Mouse (Mus musculus) c-Kit-positive CD71-negative TER-119-negative erythroid progenitor cells, embryonic 14.5 days (primary cell): ENCODE measurements around the gene Foxs1.
A peak's percentile ranks its signal among the peaks of the same experiment; 100 is the strongest.

Experiments
- DNase-seq: peaks from one replicate; pipeline ENCODE4 v3.0.0-alpha.2; 2013; ENCODE audit warnings: low read depth

Foxs1 gene

DNA sequence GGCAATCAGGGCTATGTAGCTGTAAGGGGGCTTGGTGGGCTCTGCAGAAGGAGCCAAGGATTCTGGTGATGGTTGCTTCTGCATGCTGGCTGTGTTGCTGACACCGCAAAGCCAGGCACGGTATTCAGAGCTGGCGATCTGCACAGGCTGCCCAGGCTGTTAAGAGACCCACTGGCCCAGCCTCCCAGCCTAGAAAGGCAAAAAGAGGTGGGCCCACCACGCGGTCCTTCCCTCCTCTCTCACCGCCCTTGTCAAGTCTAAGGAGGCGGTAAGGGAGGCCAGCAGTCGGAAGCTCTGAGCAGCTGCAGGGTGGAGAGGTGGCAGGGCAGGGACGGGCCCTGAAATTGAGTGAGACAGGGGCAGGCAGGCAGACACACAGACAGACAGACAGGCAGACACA, at the start of gene Foxs1:
TSS of gene Foxs1 (minus strand) at position 161 of the 400 bp plus-strand sequence.
- DNase-seq: no peak

DNA sequence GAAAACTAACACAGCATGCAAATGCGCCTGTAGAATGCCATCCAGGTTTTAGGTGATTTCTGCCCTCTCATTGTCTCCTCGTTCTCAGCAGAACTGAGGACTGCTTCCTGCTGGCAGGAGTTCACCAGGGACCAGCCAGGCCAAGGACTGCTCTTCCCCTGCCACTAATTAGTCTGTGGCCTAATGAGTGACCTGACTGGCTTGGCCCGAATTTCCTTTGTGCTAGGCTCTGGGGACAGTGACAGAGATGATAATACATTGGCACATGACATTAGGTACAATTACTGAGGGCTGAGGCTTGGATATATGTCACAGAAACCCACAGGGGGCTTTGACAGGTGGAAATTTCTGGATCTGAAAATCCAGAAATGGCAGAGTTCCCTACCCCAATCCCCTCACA, 44.0 kb upstream of the Foxs1 start:
- no peak for DNase-seq

DNA sequence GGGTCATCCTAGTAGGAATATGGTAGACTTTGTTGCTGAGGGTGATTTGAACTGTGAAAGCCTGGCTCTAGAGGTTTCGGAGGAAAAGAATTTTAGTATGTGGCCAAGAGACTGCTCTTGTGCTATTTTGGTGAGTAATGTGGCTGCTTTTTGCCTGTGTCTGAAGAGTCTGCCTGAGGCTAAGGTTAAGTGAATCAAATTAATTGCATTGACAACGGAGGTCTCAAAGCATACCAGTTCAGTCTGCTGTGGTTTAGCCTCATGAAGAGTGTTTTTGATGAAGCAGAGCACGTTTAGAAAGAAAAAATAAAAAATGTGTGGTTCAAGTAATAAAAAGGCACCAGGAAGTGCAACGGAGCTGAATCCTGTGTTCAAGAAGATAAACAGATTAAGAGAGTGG, 32.5 kb upstream of the Foxs1 start:
- DNase-seq: no peak

DNA sequence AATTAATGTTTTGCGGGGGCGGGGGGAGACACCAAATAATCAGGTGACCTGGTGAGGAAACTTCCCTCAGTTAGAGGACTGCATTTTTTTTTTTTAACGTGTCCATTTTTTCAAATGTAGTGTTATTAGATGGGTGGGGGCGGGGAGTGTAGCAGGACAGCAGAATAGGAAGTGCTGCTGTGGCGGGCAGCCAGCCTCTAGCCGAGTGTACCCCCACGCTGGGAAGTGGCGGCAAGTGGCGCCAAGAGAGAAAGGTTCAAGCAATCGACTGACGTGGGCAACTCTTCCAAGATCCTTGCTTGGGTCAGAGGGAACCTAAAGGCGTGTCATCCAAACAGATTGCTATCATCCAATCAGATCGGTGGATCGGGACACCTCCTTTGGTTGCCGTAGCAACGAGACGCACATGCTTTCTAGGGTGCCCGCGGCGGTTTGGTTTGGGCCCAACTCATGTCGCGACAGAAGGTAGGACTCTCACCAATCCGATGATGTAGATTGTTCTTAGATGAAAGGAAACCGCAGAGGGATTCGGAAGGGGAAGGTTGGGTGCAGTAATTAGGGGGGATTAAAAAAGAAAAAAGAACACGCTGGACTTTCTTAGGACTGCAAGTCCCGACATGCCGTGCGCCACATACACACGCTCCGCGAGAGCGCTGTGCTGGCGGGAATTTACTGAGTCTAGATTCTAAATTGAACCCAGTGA, 29.2 kb upstream of the Foxs1 start, which contains the start of gene Ttll9:
TSS of gene Ttll9 (plus strand) at position 395 of the 703 bp plus-strand sequence.
- DNase-seq: peak; percentile 64

DNA sequence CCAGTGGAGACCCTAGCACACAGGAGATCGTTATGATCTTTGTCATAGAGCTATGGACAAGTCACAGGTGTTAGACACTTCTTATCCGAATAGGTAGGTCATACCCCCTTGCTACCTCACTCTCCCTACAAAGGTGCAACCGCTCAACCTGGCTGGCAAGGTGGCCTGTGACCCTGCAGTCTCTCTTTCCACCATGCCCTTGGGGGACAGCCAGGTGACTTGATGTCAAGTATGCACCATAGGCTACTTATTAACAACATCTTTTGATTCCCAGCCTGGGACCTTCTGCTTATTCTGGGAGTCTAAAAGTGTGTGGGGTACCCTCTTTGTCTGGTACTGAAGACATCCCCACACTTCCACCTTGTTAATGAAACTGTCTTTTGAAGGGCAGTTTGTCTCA, 25.1 kb upstream of the Foxs1 start:
- DNase-seq: no peak

DNA sequence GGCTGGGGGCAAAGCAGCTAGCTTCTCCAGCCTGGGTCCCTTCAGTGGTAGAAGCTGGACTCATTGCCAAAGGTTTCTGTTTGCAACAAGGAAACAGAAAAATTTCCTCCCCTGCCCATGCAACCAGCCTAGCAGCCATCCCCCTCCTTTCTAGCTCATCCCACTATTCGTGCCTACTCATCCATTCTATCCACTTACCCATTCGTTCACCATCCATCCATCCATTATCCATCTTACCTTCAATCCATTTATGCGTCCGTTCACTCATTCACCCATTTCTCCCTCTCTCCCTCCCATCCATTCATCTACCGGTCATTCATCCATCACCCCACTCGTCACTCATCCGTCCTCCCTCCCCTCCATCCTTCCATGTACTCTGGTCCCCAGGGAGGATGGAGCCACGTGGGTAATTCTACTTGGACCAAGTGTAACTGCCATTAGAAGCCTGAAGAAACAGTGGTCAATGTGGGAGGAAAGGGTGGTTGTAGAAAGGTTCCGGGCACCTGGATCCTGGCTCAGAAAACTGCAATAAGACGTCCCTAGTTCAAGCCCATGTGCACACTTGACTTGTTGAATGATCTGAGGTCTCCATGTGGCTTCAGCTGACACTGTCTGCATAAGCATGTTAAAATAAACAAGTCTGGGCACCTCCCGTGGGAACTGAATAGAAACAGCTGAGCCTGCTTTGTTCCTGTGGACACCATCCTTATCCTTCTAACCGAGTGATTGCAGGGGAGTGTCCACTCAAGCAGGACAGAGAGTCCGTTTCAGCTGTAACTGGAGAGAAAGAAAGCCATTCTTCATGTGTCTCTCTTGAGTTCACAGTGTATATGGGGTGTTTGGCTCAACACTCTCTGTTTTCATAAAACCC, 19.1 kb upstream of the Foxs1 start:
- DNase-seq: no peak

DNA sequence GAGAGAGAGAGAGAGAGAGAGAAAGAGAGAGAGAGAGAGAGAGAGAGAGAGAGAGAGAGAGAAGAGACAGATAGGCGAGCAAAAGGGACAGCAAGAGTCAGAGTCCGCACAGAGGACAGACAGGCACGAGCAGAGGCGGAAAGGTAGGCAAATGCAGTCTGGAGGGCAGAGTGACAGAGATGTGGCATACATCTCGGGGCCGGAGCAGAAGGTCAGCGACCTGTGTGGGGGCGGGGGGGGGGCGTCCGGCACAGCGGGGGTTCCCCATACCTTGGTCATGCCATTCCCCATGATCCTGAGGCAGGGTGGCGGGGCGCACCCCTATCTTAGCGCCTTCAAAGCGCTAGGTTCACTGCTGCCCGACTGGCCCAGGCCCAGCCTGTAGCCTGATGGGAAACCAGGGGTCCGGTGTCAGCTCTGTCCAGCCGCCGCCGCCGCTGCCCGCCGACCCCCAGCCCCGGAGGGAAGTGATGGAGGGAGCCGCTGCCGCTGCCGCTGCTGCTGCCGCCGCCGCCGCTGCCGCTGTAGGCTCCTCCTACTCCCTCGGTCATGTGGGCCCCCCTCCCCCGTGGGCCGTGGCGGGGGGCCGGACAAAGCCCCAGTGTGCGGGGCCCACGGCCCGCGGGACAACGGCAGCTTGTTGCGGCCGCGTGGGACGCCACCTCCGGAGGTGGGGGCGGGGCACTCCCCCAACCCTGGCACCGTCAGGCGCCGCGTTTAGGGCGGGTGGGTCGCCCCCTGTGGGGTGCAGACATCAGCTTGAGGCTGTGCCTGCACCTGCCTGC, 18.2 kb upstream of the Foxs1 start, which contains the start of gene Dusp15:
TSS of gene Dusp15 (minus strand) at position 634 of the 785 bp plus-strand sequence.
- no peak for DNase-seq

DNA sequence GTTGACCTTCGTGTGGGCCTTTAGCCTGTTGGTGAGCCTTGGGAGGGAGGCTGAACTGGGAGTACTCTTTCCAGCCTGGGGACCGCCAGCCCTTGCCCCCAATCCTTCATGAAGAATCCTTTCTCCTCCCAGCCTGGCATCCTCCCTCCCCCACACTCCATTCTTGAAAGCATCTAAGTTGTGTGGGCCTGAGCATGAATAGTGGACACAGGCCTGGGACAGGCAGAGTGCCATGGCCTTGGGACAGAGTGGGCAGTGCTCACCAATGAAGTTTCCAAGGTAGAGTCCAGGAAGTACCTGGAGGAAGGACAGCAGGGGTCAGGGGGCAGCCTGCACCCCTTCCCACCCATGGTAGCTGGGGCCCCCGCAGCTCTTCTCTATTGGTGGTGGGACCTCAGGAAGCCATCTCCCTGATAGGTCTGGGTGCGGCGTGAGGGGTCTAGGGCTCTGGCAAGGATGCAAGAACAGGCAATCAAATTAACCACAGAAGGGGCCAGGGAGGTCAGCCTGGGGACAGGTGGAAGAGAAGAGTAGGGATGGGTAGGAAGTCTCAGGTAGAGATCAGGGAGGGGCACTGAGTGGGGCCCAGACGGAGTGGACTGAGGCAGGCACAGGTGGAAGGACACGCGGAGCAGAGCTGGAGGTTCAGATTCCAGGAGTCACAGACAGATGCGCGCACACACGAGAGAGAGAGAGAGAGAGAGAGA, 17.5 kb upstream of the Foxs1 start:
- DNase-seq: no peak

DNA sequence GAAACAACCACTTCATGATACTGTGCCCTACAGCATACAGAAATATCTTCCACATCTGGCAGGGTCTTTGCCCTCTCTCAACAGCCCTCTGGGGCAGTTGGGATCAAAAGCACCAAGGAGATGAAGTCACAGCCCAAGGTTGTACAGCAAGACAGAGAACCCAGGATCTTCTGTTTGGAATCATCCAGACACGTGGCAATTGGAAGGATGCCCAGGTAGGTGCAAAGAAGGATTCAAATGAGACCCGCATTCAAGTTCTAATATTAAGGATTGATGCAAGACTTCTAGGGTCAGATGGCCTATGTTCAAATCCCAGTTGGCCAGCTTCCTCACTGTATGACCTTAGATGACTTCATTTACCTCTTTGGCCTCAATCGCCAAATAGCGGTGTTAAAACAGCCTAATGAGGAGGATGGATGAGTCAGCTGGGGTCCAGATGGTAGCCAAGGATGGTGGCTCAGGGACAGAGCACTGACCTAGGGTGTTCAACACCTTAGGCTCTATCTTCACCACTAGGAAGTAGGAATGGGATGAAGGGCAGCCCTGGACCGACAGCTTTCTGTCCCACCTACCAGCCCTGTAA, 15.5 kb upstream of the Foxs1 start:
- no peak for DNase-seq

DNA sequence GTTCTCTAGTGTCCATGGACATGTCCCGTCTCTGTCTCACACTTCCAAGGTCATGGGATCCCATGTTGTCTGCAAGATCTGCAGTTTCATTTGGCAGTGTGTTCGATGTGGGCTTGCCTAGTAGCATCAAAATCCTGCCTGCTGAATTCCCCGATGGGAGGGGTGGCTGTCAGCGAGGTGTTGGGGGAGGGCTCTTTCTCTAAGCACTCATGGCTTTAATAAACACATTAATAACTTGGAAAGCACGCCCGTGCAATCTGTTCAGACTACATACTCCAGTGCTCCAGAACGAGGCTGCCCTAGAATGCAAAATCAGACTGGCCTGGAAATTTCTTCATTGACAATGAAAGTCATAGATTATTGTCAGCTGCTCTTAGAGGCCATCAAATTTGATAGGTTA, 14.1 kb upstream of the Foxs1 start:
- no peak for DNase-seq

DNA sequence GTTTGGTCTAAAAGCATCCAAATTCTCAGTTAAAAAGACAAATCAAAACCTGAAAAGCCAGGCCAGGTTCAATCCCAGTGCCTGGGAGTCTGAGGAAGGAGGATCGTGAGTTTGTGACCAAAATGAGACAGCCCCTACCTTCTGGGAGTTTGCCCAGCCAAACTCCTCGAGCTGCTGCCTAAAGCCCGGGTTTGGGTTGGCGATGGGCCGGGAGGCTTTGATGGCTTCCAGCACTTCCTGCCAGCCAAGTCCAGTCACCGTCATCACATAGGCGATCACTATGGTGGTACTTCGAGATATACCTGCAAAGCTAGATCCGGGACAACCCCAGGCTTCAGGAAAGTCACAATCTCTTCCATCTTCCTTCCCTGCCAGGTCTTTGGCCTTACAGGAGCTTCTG, 11.0 kb upstream of the Foxs1 start:
- no peak for DNase-seq

DNA sequence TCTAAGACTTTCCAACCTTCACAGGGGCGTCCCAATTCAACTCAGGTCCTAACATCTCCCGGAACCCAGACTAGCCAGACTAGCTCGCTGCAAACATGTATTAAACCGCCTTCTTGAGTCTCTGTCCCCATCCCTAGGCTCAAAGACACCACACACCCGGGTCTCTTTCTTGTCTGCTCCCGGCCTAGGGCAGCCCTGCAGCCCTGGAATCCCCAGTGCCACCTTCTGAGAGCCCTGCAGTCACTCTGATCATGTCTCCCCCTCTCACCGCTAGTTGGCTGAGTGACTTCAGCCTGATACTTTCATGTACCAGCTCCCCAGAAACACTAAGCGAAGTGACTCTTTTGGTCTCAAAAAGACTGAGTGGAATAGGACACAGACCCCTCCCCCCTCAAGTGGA, 10.6 kb upstream of the Foxs1 start:
- DNase-seq: no peak

DNA sequence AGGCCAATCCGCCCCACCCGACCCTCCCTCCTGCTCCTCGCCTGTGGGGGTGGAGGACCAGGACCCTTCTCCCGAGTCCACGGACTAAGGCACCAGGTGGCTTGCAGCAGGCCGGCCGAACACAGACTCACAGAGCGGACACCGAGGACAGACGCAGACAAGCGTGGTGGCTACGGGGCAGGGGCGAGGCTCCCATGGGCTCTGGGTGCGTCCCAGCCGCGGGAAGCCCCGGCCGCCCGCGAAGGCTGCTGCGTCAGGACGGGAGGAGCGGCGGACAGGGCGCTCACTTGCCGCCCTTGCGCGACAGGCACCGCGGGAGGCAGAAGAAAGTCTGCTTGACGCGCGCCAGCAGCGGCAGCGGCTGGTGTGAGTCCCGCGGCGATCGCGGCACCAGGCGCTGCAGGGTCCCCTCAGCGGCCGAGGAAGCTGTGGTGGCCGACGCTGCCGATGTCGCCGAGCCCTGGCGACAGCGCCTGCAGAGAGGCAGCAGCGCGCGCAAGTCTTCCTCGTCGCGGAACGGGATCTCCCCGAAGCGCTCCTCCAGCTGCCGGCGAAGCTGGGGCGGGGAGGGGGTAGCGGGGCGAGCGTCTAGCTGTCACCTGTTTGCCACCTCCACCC, 10.0 kb upstream of the Foxs1 start:
- no peak for DNase-seq

DNA sequence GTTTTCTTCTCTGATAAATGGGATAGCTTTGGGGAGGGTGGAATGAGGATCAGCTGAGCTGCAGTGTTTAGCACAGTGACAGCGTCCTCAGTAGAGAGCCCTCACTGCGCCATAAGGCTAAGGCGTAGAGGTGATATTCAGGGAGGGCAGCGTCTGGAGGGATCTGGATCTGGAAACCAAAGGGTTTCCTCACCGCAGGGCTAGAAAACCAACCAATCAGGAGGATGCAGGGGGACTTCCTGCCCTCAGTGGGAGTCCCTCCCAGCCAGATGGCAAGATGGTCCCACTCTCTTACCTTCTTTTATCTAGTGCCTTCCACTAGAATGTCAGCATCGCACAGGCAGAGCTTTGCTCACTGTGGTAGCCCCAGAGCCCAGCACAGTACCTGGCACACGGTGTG, 8.8 kb upstream of the Foxs1 start:
- no peak for DNase-seq

DNA sequence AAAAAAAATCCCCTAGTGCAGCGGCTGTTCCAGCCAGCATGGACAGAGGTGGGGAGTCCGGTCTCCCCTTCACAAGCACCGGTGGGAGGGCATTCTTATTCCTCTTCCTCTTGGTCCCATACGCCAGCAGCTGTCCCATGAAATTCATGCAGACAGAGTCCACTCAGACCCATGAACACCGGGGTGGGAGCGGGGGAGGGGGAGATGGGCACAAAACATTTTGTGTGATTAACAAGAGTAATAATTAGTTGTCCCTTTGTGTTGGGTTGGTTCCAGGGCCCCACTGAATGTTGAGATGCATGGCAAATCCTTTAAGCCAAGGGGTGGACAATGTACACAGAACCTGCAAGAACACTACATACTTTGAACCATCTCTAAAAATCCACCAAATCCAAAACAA, 8.1 kb upstream of the Foxs1 start:
- no peak for DNase-seq

DNA sequence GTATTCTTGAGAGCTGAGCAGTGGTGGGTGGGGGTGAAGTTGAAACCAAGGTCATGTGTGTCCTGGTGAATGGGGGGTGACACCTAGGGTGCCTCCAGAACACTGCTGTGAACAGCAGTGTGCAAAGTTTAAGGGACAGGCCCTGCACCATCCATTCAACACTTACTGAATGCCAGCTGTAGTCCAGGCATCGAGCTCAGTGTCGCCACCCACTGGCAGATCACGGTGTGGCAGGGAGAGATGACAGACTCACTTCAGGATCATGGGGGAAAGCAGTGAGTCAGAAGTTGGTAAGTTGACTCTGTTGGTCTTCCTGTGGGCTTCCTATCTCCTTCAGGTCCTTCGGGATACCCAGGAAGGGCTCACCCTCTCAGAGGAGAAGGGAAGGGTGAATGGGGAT, 6.8 kb upstream of the Foxs1 start:
- peak; percentile 70 for DNase-seq

DNA sequence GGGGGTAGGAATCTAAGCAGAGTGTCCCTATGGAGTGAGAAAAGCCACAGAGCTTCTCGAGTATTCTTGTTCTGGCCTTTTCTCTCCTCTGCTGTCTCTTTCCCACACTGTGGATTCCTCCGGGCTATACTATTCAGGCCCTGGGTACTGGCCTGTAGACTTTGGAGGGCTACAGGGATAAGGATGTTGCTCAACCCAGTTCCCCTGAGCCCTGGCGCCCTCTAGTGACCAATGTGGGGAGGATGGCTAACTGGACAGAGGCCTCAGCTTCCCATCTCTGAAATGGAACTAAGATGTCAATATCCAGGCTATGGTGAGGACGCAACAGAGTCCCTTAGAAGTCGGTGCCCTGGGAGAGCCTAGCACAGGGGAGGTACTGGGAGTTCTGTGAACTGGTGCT, 606 bp upstream of the Foxs1 start:
- peak; percentile 70 for DNase-seq

DNA sequence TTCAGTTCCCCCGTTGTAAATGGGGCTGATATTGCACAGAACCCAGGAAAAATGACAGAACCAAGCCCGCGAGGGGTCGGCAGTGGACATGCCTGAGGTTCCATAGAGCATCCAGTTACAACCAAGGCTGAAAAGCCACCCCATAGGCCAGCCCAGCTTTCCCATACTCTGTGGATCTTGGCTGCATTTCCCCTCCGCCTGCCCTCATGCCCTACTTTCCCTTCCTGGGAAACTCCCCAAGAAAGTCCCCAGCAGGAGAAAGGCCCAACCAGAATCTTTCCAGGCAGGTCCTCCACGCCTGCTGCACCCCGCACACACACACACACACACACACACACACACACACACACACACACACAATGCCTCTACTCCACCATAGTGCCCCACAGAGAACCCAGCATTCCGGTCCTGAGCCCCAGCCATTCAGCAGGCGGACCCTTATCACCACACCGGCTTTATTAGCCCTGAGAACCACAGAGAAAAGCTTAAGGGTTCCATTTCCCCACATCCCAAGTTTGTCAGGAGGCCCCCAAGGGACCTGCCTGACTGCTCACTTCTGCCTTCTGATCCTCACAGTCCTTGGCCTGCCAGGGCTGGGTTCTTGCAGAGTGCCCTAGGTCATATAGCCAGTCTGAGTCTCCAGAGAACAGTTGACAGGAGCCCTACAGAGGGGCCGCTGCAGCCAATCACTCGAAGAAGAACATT, 1.4 kb downstream of the Foxs1 start:
- no peak for DNase-seq

DNA sequence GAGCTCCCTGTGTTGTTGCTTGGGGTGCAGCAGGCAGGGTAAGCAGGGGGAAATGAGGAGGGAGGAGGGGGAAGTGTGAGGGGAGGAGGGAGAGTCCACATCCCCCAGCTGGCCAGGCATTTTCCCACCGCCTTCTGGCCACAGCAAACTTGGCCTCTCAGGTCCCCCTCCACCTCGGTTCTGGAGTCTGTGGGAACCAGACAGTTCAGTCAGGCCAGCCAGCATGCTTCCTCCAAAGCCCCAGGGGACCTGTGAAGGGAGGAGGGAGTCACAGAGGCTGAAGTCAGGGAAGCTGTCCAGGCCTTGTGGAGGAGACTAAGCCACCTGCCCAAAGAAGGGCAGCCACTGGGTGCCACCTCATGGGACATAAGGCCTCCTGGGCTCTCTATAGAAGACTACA, 2.7 kb downstream of the Foxs1 start:
- no peak for DNase-seq

DNA sequence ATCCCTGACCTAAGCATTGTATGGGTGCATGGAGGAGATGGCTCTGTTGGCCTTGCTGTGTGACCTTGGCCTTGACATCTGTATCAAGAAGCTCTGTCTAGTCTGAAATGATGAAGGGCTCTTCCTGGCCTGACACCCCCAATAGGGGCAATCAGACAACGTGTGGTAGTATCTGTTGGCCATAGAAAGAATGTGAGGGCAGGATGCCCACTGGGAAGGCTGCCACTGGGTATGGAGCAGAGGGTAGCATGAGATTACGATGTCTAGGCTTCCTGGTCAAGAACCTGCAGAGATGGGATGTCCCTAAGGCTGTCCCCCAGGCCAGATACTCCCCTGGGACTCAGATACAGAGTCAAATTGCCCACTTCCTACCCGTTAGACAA, 4.0 kb downstream of the Foxs1 start:
- DNase-seq: no peak
